Mouse (Mus musculus): ENCODE measurements around the gene Pink1. TPM values are rescaled to one million over a fixed set of nuclear protein-coding genes. Genes with fewer than 3 reads are reported as not detected.

Gene Pink1
- 152 and 209 TPM in 2 replicates for polyA plus RNA-seq (2012; rRNA removed; ENCODE audit: low replicate concordance)

DNA sequence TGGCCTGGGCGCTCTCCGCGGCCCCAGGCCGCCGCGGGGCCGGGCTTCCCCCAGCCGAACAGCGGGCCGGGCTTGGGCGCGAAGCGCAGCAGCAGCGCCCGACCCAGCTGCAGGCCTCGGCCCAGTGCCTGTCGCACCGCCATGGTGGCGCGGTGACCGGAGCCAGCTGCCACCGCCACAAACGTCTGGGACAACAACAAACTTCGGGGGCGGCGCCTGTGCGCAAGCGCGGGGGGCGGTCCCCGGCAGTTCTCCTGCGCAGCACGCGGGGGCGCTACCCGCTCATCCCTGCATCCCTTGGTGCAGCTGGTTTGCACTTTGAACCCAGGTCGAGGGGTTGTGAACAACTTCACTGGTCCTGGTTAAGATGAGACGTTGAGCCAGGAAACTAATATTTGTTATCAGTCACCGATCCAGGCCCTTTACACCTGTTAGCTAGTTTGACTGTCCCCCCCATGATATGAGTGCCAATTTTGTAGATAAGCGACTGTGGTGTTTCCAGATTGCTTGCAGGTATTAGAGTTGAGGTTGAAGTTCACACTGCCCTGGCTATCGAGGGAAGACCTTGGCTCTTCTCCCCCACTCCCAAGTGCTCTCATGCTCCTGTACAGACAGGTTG, at the start of gene Pink1:
TSS of gene Pink1 (minus strand) at position 231 of the 619 bp plus-strand sequence.

DNA sequence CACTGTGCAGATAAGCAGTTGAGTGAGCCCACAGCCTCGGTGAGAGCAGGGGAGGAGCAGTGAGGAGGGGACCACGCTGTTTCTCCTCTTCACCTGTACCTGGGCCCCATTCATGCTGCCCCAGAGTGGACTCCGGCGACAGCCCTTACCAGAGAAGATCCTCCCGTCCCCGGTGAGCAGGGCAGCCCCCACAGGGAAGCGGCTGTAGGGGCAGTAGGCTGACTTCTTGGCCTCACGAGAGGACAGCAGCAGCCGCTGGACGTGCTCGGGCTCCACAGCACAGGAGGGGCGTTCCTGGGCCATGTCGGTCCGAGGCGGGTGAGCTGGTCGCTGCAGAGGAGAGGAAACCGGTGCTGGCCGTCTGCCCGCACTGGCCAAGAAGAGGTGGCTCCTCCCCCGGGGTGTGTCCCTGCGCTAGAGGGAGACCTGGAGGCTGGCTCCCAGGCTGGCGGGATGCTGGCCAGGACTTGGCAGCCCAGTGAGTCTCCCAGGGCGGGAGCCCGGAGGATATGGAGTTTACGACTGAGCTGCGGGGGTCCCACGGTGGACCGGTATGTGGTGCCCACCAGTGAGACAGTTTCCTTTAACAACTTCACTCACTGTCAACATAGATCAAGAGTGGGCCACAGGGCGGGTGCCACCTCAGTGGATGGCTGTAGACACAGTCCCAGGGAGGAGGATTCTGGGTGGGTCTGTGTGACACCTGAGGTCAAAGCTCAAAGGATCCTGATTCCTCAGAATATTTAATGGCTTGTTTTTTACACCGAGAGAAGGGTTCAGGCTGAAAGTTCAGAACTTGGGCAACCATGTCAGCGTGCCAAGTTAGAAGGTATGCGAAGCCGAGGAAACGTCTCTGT, 41.8 kb upstream of the Pink1 start, which contains the start of gene Cda:
TSS of gene Cda (minus strand) at position 352 of the 857 bp plus-strand sequence.

GRCm38 (mm10) chr4:138304340-138305104, 21.6 kb downstream of the Pink1 start, which contains the start of gene Ddost:
TSS of gene Ddost (plus strand) at chr4:138304730.

Other genes starting within 250 kb of the Pink1 start
- 45.5 and 76.8 TPM in 2 replicates for gene Hp1bp3, start 110.0 kb downstream of the Pink1 start, polyA plus RNA-seq (2012; rRNA removed; ENCODE audit: low replicate concordance)
- 0.91 and 2.7 TPM in 2 replicates for gene Sh2d5, start 75.9 kb downstream of the Pink1 start, polyA plus RNA-seq (2012; rRNA removed; ENCODE audit: low replicate concordance)
- 0.59 and 0.62 TPM in 2 replicates for gene Kif17, start 75.9 kb downstream of the Pink1 start, polyA plus RNA-seq (2012; rRNA removed; ENCODE audit: low replicate concordance)
- gene Ddost, start 21.6 kb downstream of the Pink1 start, polyA plus RNA-seq (2012; rRNA removed; ENCODE audit: low replicate concordance), result 168 and 211 TPM in 2 replicates
- 4.0 and 4.2 TPM in 2 replicates for gene Cda, start 41.7 kb upstream of the Pink1 start, polyA plus RNA-seq (2012; rRNA removed; ENCODE audit: low replicate concordance)
- 0.11 and 0.14 TPM in 2 replicates for gene Fam43b, start 70.2 kb upstream of the Pink1 start, polyA plus RNA-seq (2012; rRNA removed; ENCODE audit: low replicate concordance)
- 16.9 and 17.0 TPM in 2 replicates for gene Mul1, start 108.4 kb upstream of the Pink1 start, polyA plus RNA-seq (2012; rRNA removed; ENCODE audit: low replicate concordance)
- 6.5 and 20.3 TPM in 2 replicates for gene Camk2n1, start 128.0 kb upstream of the Pink1 start, polyA plus RNA-seq (2012; rRNA removed; ENCODE audit: low replicate concordance)